Mouse (Mus musculus): ENCODE data around the gene Tango6.

The Tango6 gene

GRCm38 (mm10) chr8:106812560-106812959 is 129.7 kb downstream of the Tango6 start:
- DNase-seq (ENCODE audit: extremely low read depth, low read depth, low spot score): no peak

GRCm38 (mm10) chr8:106816431-106817170 is 133.7 kb downstream of the Tango6 start:
- no peak for DNase-seq (ENCODE audit: extremely low read depth, low read depth, low spot score)

GRCm38 (mm10) chr8:106817171-106817545 is 134.3 kb downstream of the Tango6 start:
- DNase-seq (ENCODE audit: extremely low read depth, low read depth, low spot score): no peak

GRCm38 (mm10) chr8:106818626-106819515 is 136.0 kb downstream of the Tango6 start:
- DNase-seq (ENCODE audit: extremely low read depth, low read depth, low spot score): no peak

- no peak for DNase-seq (ENCODE audit: extremely low read depth, low read depth, low spot score)
Measured at GRCm38 (mm10) chr8:106819581-106819980, 136.7 kb downstream of the Tango6 start.

- DNase-seq (ENCODE audit: extremely low read depth, low read depth, low spot score): no peak
Measured at GRCm38 (mm10) chr8:106820553-106821515, 138.0 kb downstream of the Tango6 start.

GRCm38 (mm10) chr8:106828921-106829320 is 146.1 kb downstream of the Tango6 start:
- DNase-seq (ENCODE audit: extremely low read depth, low read depth, low spot score): no peak

GRCm38 (mm10) chr8:106829526-106830045 is 146.7 kb downstream of the Tango6 start:
- DNase-seq (ENCODE audit: extremely low read depth, low read depth, low spot score): no peak

GRCm38 (mm10) chr8:106834899-106835298 is 152.0 kb downstream of the Tango6 start:
- DNase-seq (ENCODE audit: extremely low read depth, low read depth, low spot score): no peak

- no peak for DNase-seq (ENCODE audit: extremely low read depth, low read depth, low spot score)
Measured at GRCm38 (mm10) chr8:106836525-106836924, 153.7 kb downstream of the Tango6 start.

- DNase-seq (ENCODE audit: extremely low read depth, low read depth, low spot score): no peak
Measured at GRCm38 (mm10) chr8:106838803-106839202, 155.9 kb downstream of the Tango6 start.

GRCm38 (mm10) chr8:106839209-106840001 is 156.5 kb downstream of the Tango6 start:
- DNase-seq (ENCODE audit: extremely low read depth, low read depth, low spot score): no peak

GRCm38 (mm10) chr8:106850034-106850433 is 167.2 kb downstream of the Tango6 start:
- no peak for DNase-seq (ENCODE audit: extremely low read depth, low read depth, low spot score)

- no peak for DNase-seq (ENCODE audit: extremely low read depth, low read depth, low spot score)
Measured at GRCm38 (mm10) chr8:106854534-106855241, 171.8 kb downstream of the Tango6 start.

- DNase-seq (ENCODE audit: extremely low read depth, low read depth, low spot score): no peak
Measured at GRCm38 (mm10) chr8:106855242-106855562, 172.3 kb downstream of the Tango6 start.

GRCm38 (mm10) chr8:106862845-106863244 is 180.0 kb downstream of the Tango6 start:
- DNase-seq (ENCODE audit: extremely low read depth, low read depth, low spot score): no peak

- DNase-seq (ENCODE audit: extremely low read depth, low read depth, low spot score): no peak
Measured at GRCm38 (mm10) chr8:106865354-106865753, 182.5 kb downstream of the Tango6 start.

- no peak for DNase-seq (ENCODE audit: extremely low read depth, low read depth, low spot score)
Measured at GRCm38 (mm10) chr8:106870051-106870450, 187.2 kb downstream of the Tango6 start, which contains the start of gene Has3. Gene Has3, plus strand, starts transcription at chr8:106870242.
